16 mouse cellular contexts compared by ENCODE assay signal in the genomic region with DNA sequence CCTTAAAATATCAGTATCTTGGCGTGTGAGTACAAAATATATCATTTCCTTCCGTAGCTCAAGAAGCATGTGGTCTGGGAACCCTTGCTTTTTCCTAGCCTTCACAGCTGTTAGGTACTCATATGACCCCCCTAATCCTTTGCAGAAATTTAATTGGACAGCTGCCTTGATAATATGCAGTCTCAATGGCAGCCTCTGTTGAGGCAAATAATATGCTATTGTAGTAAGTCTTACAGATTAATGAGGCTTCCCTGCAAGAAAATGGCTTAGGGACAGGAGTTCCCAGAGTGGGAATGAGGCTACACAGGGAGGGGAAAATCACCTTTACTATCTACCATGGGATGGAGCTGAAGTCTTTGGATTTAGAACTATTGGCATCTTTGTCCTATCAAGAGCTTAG. TPM values are rescaled to one million over a fixed set of nuclear protein-coding genes. Genes with fewer than 3 reads are reported as not detected.
DNase-seq lines count a peak whose midpoint lies in the region; ATAC-seq lines count a peak whose summit lies in the region.
"Had no signal": no experiment of that assay in that cellular context is flagged by ENCODE, and none has a peak within 500 bp of the region (broad histone marks: within the 10 kb centered on the region; RNA-seq: fewer than 3 reads in every experiment).

No protein-coding gene starts in this region.

- peak; percentile 52; the same call in 1 of the 2 replicates for ATAC-seq in frontal cortex, adult (ENCODE audit: low TSS enrichment)
- ATAC-seq in neural tube, embryonic 11.5 days (ENCODE audit: insufficient read depth, low FRiP score, low TSS enrichment): 0 out of 2 replicates have a peak, but pooled peaks have one; percentile 41
- peak; percentile 43; the same call in 1 of the 2 replicates for ATAC-seq in limb, embryonic 15.5 days (ENCODE audit: insufficient number of reproducible peaks, low FRiP score, low TSS enrichment, low read depth)

- no peak for DNase-seq in frontal cortex, postnatal 14 days (ENCODE audit: low spot score in 2 of 2)
- no peak for DNase-seq in neural tube, embryonic 11.5 days (ENCODE audit: low spot score)
- DNase-seq in neural tube, embryonic 10.5 days (ENCODE audit: extremely low spot score, low spot score): no peak
- DNase-seq in MN1 (ENCODE audit: low spot score): no peak
- DNase-seq in gastrocnemius, postnatal 25 days: no peak
- no peak for DNase-seq in gastrocnemius, adult 8-10 months (ENCODE audit: low spot score in 2 of 2)
- DNase-seq: adrenal gland, adult 2 months; cerebellum, adult 11-12 months; heart, adult 2 months; kidney, postnatal 36 days; lung, postnatal 36 days had no signal

- no peak overlapping the region for H3K9ac ChIP-seq in neural tube, embryonic 11.5 days (ENCODE audit: low read length)
- H3K9ac ChIP-seq in limb, embryonic 15.5 days: no peak overlapping the region
- H3K9ac ChIP-seq: neural tube, embryonic 12.5 days had no signal

- no peaks in the 10 kb centered on the region for H3K9me3 ChIP-seq in neural tube, embryonic 11.5 days (ENCODE audit: control insufficient read depth, low read length)
- no peaks in the 10 kb centered on the region for H3K9me3 ChIP-seq in limb, embryonic 15.5 days
- H3K9me3 ChIP-seq: neural tube, embryonic 12.5 days had no signal

- H3K4me2 ChIP-seq in neural tube, embryonic 11.5 days (ENCODE audit: low read depth): no peak overlapping the region
- H3K4me2 ChIP-seq in limb, embryonic 15.5 days: no peak overlapping the region
- H3K4me2 ChIP-seq: neural tube, embryonic 12.5 days had no signal

- no peaks in the 10 kb centered on the region for H3K27me3 ChIP-seq in neural tube, embryonic 11.5 days (ENCODE audit: control insufficient read depth, insufficient read depth, low read length)
- H3K27me3 ChIP-seq in limb, embryonic 15.5 days: no peaks in the 10 kb centered on the region
- H3K27me3 ChIP-seq: neural tube, embryonic 12.5 days had no signal

- no peak overlapping the region for H3K27ac ChIP-seq in neural tube, embryonic 11.5 days (ENCODE audit: low read depth, low read length)
- H3K27ac ChIP-seq in limb, embryonic 15.5 days: peak overlapping the region; percentile 77
- H3K27ac ChIP-seq: heart, adult 2 months; neural tube, embryonic 12.5 days had no signal

- WGBS in neural tube, embryonic 11.5 days: 55% methylated on average over 2 of the region's 2 CpGs
- WGBS in limb, embryonic 15.5 days: 31% methylated on average over 2 of the region's 2 CpGs

- H3K4me3 ChIP-seq in neural tube, embryonic 11.5 days (ENCODE audit: low read depth, low read length): no peak overlapping the region
- H3K4me3 ChIP-seq in limb, embryonic 15.5 days: no peak overlapping the region
- H3K4me3 ChIP-seq: erythroblast, embryonic 14.5 days; heart, adult 2 months; neural tube, embryonic 12.5 days had no signal

- H3K4me1 ChIP-seq in neural tube, embryonic 11.5 days (ENCODE audit: control insufficient read depth, insufficient read depth, low read length): no peaks in the 10 kb centered on the region
- H3K4me1 ChIP-seq in limb, embryonic 15.5 days: peaks cover 20% of the 10 kb centered on the region; the same call in 1 of the 2 replicates

- no peaks in the 10 kb centered on the region for H3K36me3 ChIP-seq in neural tube, embryonic 11.5 days (ENCODE audit: control insufficient read depth, insufficient read depth, low read length)
- H3K36me3 ChIP-seq in limb, embryonic 15.5 days: no peaks in the 10 kb centered on the region
- H3K36me3 ChIP-seq: neural tube, embryonic 12.5 days had no signal

RNA-seq across cellular contexts. Expression of a gene that starts 16.9 kb away (rescaled TPM):
- 31.4 and 32.6 TPM in 2 replicates for polyA plus RNA-seq in neural tube, embryonic 11.5 days (2014; fragmentation: Nextera tagmentation; extraction: Ambion mirVana)
- polyA plus RNA-seq in limb, embryonic 15.5 days (2015; fragmentation: Nextera tagmentation; extraction: Ambion mirVana): 57.3 and 62.6 TPM in 2 replicates
- 1 to 10 TPM; 9.4 to 9.9 TPM for total RNA-seq in gastrocnemius, postnatal 25 days (2021)
- 1 to 10 TPM; 4.5 to 8.7 (median 5.8) TPM for total RNA-seq in gastrocnemius, adult 8-10 months (2022)
- total RNA-seq: MEL had no signal
